Mouse (Mus musculus): ENCODE measurements around the gene Ppp1r15b. TPM values are rescaled to one million over a fixed set of nuclear protein-coding genes. Genes with fewer than 3 reads are reported as not detected.

Ppp1r15b gene
- polyA plus RNA-seq, 1 experiment from 2014 or later: 26.6 TPM

DNA sequence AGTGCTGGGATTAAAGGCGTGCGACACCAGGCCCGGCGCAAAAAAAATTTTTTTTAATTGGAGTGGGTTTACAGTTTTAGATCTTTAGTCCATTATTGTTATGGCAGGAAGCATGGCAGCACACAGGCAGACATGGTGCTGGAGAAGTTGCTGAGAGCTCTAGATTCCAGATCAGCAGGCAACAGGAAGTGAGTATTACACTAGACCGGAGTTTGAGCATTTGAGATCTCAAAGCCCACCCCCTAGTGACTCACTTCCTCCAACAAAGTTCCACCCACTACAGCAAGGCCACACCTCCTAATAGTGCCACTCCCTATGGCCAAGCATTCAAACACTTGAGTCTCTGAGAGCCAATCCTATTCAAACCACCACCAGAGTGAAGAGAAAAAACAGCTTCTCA, 12.8 kb upstream of the Ppp1r15b start:
- Histone ChIP-seq H3K27me3 (replicated peaks; ENCODE audit: control insufficient read depth, insufficient read depth, low read length) (no peaks in the 10 kb centered on the region), H3K9ac (ENCODE audit: low read length) (no peak overlapping the region), H3K9me3 (replicated peaks; ENCODE audit: control insufficient read depth, low read length) (no peaks in the 10 kb centered on the region), H3K4me2 (ENCODE audit: low read length) (no peak overlapping the region), H3K4me1 (ENCODE audit: control insufficient read depth, insufficient read depth, low read length) (no peaks in the 10 kb centered on the region), H3K36me3 (ENCODE audit: control insufficient read depth, insufficient read depth, low read length) (no peaks in the 10 kb centered on the region), H3K27ac (ENCODE audit: low read depth, low read length) (no peak overlapping the region), H3K4me3 (ENCODE audit: low read depth, low read length) (no peak overlapping the region)
- DNase-seq (ENCODE audit: low spot score): no peak
- no peak for ATAC-seq
- WGBS: 93% methylated on average over 5 of the region's 5 CpGs

DNA sequence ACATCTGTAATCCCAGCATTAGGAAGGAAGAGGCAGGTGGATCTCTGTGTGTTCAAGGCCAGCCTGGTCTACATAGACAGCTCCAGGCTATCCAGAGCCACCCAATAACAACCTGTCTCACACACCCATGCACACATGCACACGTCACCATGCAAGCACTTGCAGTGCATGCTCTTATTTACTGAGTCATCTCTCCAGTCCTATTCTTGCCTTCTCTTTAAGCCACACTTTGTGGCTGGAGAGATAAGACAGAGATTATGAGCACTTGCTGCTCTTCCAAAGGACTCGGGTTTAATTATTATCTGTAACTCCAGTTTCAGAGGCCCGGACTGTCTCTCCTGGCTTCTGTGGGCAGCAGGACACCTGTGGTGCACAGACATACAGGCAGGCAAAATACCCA, 12.1 kb upstream of the Ppp1r15b start:
- Histone ChIP-seq H3K27ac (ENCODE audit: low read depth, low read length) (no peak overlapping the region), H3K4me3 (ENCODE audit: low read depth, low read length) (no peak overlapping the region), H3K9ac (ENCODE audit: low read length) (no peak overlapping the region), H3K9me3 (replicated peaks; ENCODE audit: control insufficient read depth, low read length) (no peaks in the 10 kb centered on the region), H3K4me1 (ENCODE audit: control insufficient read depth, insufficient read depth, low read length) (no peaks in the 10 kb centered on the region), H3K4me2 (ENCODE audit: low read length) (no peak overlapping the region), H3K27me3 (replicated peaks; ENCODE audit: control insufficient read depth, insufficient read depth, low read length) (no peaks in the 10 kb centered on the region), H3K36me3 (ENCODE audit: control insufficient read depth, insufficient read depth, low read length) (no peaks in the 10 kb centered on the region)
- DNase-seq (ENCODE audit: low spot score) (no peak), ATAC-seq (no peak)
- WGBS: 85% methylated on average over 3 of the region's 3 CpGs

- 79% methylated on average over 7 of the region's 7 CpGs for WGBS
Observed at GRCm38 (mm10) chr1:133119931-133120712, 10.8 kb upstream of the Ppp1r15b start.

GRCm38 (mm10) chr1:133121246-133121645, 9.7 kb upstream of the Ppp1r15b start:
- no peak for ATAC-seq
- H3K9me3 ChIP-seq (replicated peaks; ENCODE audit: control insufficient read depth, low read length): no peaks in the 10 kb centered on the region
- H3K36me3 ChIP-seq (ENCODE audit: control insufficient read depth, insufficient read depth, low read length): no peaks in the 10 kb centered on the region
- H3K4me2 ChIP-seq (ENCODE audit: low read length): no peak overlapping the region
- no peak overlapping the region for H3K27ac ChIP-seq (ENCODE audit: low read depth, low read length)
- WGBS: 73% methylated on average over 6 of the region's 6 CpGs
- no peak for DNase-seq (ENCODE audit: low spot score)
- no peak overlapping the region for H3K9ac ChIP-seq (ENCODE audit: low read length)
- no peaks in the 10 kb centered on the region for H3K27me3 ChIP-seq (replicated peaks; ENCODE audit: control insufficient read depth, insufficient read depth, low read length)
- no peak overlapping the region for H3K4me3 ChIP-seq (ENCODE audit: low read depth, low read length)
- no peaks in the 10 kb centered on the region for H3K4me1 ChIP-seq (ENCODE audit: control insufficient read depth, insufficient read depth, low read length)

More at GRCm38 (mm10) chr1:133119931-133120712, 10.8 kb upstream of the Ppp1r15b start:
- Histone ChIP-seq H3K27ac (ENCODE audit: low read depth, low read length) (no peak overlapping the region), H3K27me3 (replicated peaks; ENCODE audit: control insufficient read depth, insufficient read depth, low read length) (no peaks in the 10 kb centered on the region), H3K36me3 (ENCODE audit: control insufficient read depth, insufficient read depth, low read length) (no peaks in the 10 kb centered on the region), H3K4me1 (ENCODE audit: control insufficient read depth, insufficient read depth, low read length) (no peaks in the 10 kb centered on the region), H3K4me2 (ENCODE audit: low read length) (no peak overlapping the region), H3K9me3 (replicated peaks; ENCODE audit: control insufficient read depth, low read length) (no peaks in the 10 kb centered on the region), H3K9ac (ENCODE audit: low read length) (no peak overlapping the region), H3K4me3 (ENCODE audit: low read depth, low read length) (no peak overlapping the region)
- ATAC-seq (no peak), DNase-seq (ENCODE audit: low spot score) (no peak)

- no peaks in the 10 kb centered on the region for H3K4me1 ChIP-seq (ENCODE audit: control insufficient read depth, insufficient read depth, low read length)
- no peaks in the 10 kb centered on the region for H3K36me3 ChIP-seq (ENCODE audit: control insufficient read depth, insufficient read depth, low read length)
- no peaks in the 10 kb centered on the region for H3K27me3 ChIP-seq (replicated peaks; ENCODE audit: control insufficient read depth, insufficient read depth, low read length)
- 81% methylated on average over 6 of the region's 6 CpGs for WGBS
- DNase-seq (ENCODE audit: low spot score) (no peak), ATAC-seq (no peak)
- no peak overlapping the region for H3K4me3 ChIP-seq (ENCODE audit: low read depth, low read length)
- H3K9me3 ChIP-seq (replicated peaks; ENCODE audit: control insufficient read depth, low read length): no peaks in the 10 kb centered on the region
- no peak overlapping the region for H3K27ac ChIP-seq (ENCODE audit: low read depth, low read length)
- no peak overlapping the region for H3K4me2 ChIP-seq (ENCODE audit: low read length)
- no peak overlapping the region for H3K9ac ChIP-seq (ENCODE audit: low read length)
Observed at GRCm38 (mm10) chr1:133124137-133124536, 6.8 kb upstream of the Ppp1r15b start.

- 91% methylated on average over 9 of the region's 9 CpGs for WGBS
- H3K36me3 ChIP-seq (ENCODE audit: control insufficient read depth, insufficient read depth, low read length): no peaks in the 10 kb centered on the region
- DNase-seq (ENCODE audit: low spot score): no peak
- H3K4me2 ChIP-seq (ENCODE audit: low read length): no peak overlapping the region
- H3K27ac ChIP-seq (ENCODE audit: low read depth, low read length): no peak overlapping the region
- no peak for ATAC-seq
- peaks cover 8% of the 10 kb centered on the region for H3K4me1 ChIP-seq (ENCODE audit: control insufficient read depth, insufficient read depth, low read length)
- no peaks in the 10 kb centered on the region for H3K27me3 ChIP-seq (replicated peaks; ENCODE audit: control insufficient read depth, insufficient read depth, low read length)
- no peak overlapping the region for H3K9ac ChIP-seq (ENCODE audit: low read length)
- H3K4me3 ChIP-seq (ENCODE audit: low read depth, low read length): no peak overlapping the region
- no peaks in the 10 kb centered on the region for H3K9me3 ChIP-seq (replicated peaks; ENCODE audit: control insufficient read depth, low read length)
Observed at GRCm38 (mm10) chr1:133125640-133126364, 5.1 kb upstream of the Ppp1r15b start.

DNA sequence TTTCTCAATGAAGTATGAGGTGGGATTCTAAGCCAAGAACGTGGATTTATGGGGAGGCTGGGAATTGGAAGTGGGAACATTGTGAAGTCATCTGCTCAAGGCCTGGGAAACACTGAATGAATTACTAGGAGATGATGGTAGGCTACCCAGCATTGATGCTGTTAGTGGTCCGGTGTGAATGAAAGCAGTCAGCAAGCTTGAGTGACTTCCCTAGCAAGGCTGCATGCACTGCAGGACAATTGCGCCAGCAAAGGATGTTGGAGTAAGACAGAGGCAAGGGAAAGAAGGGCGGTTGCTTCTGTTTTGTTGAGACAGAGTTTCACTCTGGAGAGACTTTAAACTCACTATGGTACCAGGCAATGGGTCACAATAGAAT, 4.6 kb upstream of the Ppp1r15b start:
- Histone ChIP-seq H3K36me3 (ENCODE audit: control insufficient read depth, insufficient read depth, low read length) (no peaks in the 10 kb centered on the region), H3K27me3 (replicated peaks; ENCODE audit: control insufficient read depth, insufficient read depth, low read length) (no peaks in the 10 kb centered on the region), H3K27ac (ENCODE audit: low read depth, low read length) (no peak overlapping the region), H3K4me1 (ENCODE audit: control insufficient read depth, insufficient read depth, low read length) (peaks cover 8% of the 10 kb centered on the region), H3K4me3 (ENCODE audit: low read depth, low read length) (no peak overlapping the region), H3K4me2 (ENCODE audit: low read length) (no peak overlapping the region), H3K9me3 (replicated peaks; ENCODE audit: control insufficient read depth, low read length) (no peaks in the 10 kb centered on the region), H3K9ac (ENCODE audit: low read length) (no peak overlapping the region)
- WGBS: 60% methylated on average over 4 of the region's 4 CpGs
- no peak for ATAC-seq
- DNase-seq (ENCODE audit: low spot score): no peak

DNA sequence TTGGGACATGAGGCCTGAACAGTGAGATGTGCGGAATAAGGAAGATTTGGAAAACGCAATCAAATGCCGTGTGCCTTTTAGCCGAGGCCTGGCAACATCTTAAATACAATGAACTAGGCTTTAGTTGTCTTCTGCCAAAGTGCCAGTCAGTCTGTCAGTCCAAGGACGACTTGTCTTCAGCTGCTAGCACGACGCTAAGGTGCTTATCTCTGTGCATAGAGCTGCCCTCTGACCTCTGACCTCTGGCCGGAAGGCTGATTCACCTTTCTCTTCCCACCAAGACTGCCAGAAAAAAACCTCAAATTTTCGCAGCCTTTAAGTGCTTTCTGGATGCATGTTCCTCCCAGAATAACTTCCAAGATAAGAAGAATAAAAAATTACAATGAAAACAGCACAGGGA, 3.6 kb upstream of the Ppp1r15b start:
- Histone ChIP-seq H3K27ac (ENCODE audit: low read depth, low read length) (no peak overlapping the region), H3K9ac (ENCODE audit: low read length) (no peak overlapping the region), H3K4me1 (ENCODE audit: control insufficient read depth, insufficient read depth, low read length) (peaks cover 10% of the 10 kb centered on the region), H3K4me3 (ENCODE audit: low read depth, low read length) (no peak overlapping the region), H3K4me2 (ENCODE audit: low read length) (no peak overlapping the region), H3K27me3 (replicated peaks; ENCODE audit: control insufficient read depth, insufficient read depth, low read length) (no peaks in the 10 kb centered on the region), H3K9me3 (replicated peaks; ENCODE audit: control insufficient read depth, low read length) (no peaks in the 10 kb centered on the region), H3K36me3 (ENCODE audit: control insufficient read depth, insufficient read depth, low read length) (no peaks in the 10 kb centered on the region)
- DNase-seq (ENCODE audit: low spot score): no peak
- ATAC-seq: no peak
- WGBS: 63% methylated on average over 9 of the region's 9 CpGs

Data from forebrain, embryonic 14.5 days (tissue).